Mouse (Mus musculus): ENCODE measurements at regions not wholly inside any gene's neighbourhood (a gene's known extent, or its start where the extent isn't known, plus 50 kb on each side); places are given as distances from the start of the nearest gene placed in this dataset.

DNA sequence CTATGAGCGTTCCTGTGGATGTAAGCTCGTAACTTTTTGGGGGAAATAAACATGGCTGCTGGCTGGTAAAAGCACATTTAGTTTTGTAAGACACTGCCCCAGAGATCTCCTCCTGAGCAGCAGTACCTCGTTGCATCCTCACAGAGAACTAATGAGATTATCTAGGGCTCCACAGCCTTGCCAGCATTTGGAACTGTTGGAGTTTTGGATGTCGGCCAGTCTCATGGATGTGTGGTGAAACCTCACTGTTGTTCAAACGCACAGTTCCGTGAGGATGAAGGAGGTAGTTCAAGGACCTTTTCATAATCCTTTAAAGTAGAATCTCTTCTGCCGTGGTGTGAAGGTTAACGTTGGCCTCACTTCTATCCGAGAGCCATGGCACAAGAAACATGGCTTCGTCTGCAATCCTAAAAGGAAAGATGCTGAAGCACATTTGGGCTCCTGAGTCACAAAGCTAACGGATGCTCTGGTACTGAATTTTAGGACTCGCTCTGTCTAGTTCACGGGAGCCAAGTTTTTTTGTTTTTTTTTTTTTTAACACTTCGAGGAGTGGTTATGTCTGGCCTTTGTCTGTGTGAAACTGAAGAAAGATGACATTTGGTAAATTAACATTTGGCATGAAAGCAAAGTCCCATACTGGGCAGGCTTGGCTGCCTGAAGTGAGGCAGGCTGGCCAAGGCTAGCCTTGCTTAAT, 179.1 kb upstream of the Hmga2 start:
- Histone ChIP-seq H3K4me1 (ENCODE audit: insufficient read depth, low read length) (no peaks in the 10 kb centered on the region), H3K4me3 (ENCODE audit: low read length) (no peak overlapping the region), H3K27ac (peak overlapping the region; percentile 54; the same call in 1 of the 2 replicates), H3K9ac (replicated peaks; ENCODE audit: low read length) (no peak overlapping the region), H3K4me2 (ENCODE audit: low read depth, low read length) (0 out of 2 replicates have a peak overlapping the region, but pooled peaks have one; percentile 8), H3K27me3 (ENCODE audit: insufficient read depth, low read length) (no peaks in the 10 kb centered on the region), H3K9me3 (ENCODE audit: low read length) (no peaks in the 10 kb centered on the region), H3K36me3 (ENCODE audit: insufficient read depth, low read length) (no peaks in the 10 kb centered on the region)
- TF ChIP-seq CTCF (IDR thresholded peaks at IDR 0.05; ENCODE audit: low read depth): no peak
- 47% methylated on average over 14 of the region's 14 CpGs for WGBS
- ATAC-seq (peak; percentile 67), DNase-seq (ENCODE audit: low spot score) (peak; percentile 85)

DNA sequence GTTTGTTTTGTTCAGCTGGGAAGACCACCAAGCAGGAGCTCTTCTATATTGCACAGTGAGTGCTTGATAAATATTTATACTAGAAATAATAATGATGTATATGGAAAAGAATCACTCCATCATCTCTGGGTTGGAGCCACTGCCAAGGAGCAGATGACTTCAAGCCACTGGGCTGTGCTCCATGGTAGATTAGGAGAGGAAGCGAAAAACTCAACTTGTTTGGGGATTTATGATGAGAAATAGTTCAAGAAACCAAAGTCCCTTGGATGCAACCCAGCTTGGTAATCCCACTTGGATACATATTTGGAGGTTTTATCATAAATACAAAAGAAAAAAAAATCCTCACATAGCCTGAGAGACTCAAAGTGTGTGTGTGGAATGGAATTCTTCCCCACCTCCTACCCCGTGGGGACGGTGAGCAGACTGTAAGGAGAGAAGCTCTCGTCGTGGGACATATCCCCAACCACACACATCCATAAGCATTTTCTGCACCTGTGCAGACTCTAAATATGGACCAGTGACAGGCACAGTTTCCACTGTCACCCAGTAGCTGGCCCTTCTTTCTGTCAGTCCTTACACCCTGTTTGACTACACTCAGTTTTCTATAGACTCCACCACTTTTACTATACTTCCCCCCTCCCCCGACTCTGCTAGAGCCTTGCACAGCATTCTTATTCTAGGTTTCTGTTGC, 176.4 kb upstream of the Hmga2 start:
- ATAC-seq (no peak), DNase-seq (ENCODE audit: low spot score) (no peak)
- no peak for TF ChIP-seq CTCF (IDR thresholded peaks at IDR 0.05; ENCODE audit: low read depth)
- Histone ChIP-seq H3K27me3 (ENCODE audit: insufficient read depth, low read length) (no peaks in the 10 kb centered on the region), H3K27ac (no peak overlapping the region), H3K9ac (replicated peaks; ENCODE audit: low read length) (no peak overlapping the region), H3K9me3 (ENCODE audit: low read length) (no peaks in the 10 kb centered on the region), H3K4me1 (ENCODE audit: insufficient read depth, low read length) (no peaks in the 10 kb centered on the region), H3K4me2 (ENCODE audit: low read depth, low read length) (no peak overlapping the region), H3K36me3 (ENCODE audit: insufficient read depth, low read length) (no peaks in the 10 kb centered on the region), H3K4me3 (ENCODE audit: low read length) (no peak overlapping the region)
- WGBS: 80% methylated on average over 6 of the region's 6 CpGs

DNA sequence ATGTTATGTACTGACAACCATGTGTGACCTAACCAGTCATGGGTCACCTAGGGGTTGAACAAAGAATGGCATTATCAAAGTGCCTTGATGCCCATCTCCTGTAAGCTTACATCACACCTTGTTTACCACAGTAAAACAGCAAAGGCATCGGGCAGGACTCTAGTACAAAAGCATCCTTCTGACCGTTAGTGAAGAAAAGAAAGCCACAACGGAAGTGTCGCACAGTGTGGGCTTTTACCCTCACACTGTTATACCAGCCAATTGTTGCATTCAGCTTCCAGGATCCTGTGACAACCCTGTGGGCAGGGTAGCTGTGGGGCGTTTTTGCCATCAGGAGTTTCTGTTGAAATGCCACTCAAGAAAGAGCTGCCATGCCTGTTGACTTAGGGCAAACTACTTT, 175.6 kb upstream of the Hmga2 start:
- no peak overlapping the region for H3K4me2 ChIP-seq (ENCODE audit: low read depth, low read length)
- ATAC-seq (no peak), DNase-seq (ENCODE audit: low spot score) (no peak)
- no peaks in the 10 kb centered on the region for H3K9me3 ChIP-seq (ENCODE audit: low read length)
- no peak overlapping the region for H3K4me3 ChIP-seq (ENCODE audit: low read length)
- no peak overlapping the region for H3K9ac ChIP-seq (replicated peaks; ENCODE audit: low read length)
- peaks cover 3% of the 10 kb centered on the region; the same call in 1 of the 2 replicates for H3K4me1 ChIP-seq (ENCODE audit: insufficient read depth, low read length)
- H3K27ac ChIP-seq: no peak overlapping the region
- no peak for TF ChIP-seq CTCF (IDR thresholded peaks at IDR 0.05; ENCODE audit: low read depth)
- 92% methylated on average over 5 of the region's 5 CpGs for WGBS
- no peaks in the 10 kb centered on the region for H3K27me3 ChIP-seq (ENCODE audit: insufficient read depth, low read length)
- H3K36me3 ChIP-seq (ENCODE audit: insufficient read depth, low read length): no peaks in the 10 kb centered on the region

GRCm38 (mm10) chr10:120650336-120650735, 174.1 kb upstream of the Hmga2 start:
- H3K4me2 ChIP-seq (ENCODE audit: low read depth, low read length): no peak overlapping the region
- DNase-seq (ENCODE audit: low spot score): no peak
- H3K36me3 ChIP-seq (ENCODE audit: insufficient read depth, low read length): no peaks in the 10 kb centered on the region
- 95% methylated on average over 9 of the region's 9 CpGs for WGBS
- no peak overlapping the region for H3K27ac ChIP-seq
- no peak for TF ChIP-seq CTCF (IDR thresholded peaks at IDR 0.05; ENCODE audit: low read depth)
- H3K4me3 ChIP-seq (ENCODE audit: low read length): no peak overlapping the region
- H3K9ac ChIP-seq (replicated peaks; ENCODE audit: low read length): no peak overlapping the region
- H3K4me1 ChIP-seq (ENCODE audit: insufficient read depth, low read length): peaks cover 7% of the 10 kb centered on the region; the same call in 1 of the 2 replicates
- H3K27me3 ChIP-seq (ENCODE audit: insufficient read depth, low read length): no peaks in the 10 kb centered on the region
- no peaks in the 10 kb centered on the region for H3K9me3 ChIP-seq (ENCODE audit: low read length)
- no peak for ATAC-seq

GRCm38 (mm10) chr10:120648741-120649140, 172.5 kb upstream of the Hmga2 start:
- no peak for TF ChIP-seq CTCF (IDR thresholded peaks at IDR 0.05; ENCODE audit: low read depth)
- Histone ChIP-seq H3K9ac (replicated peaks; ENCODE audit: low read length) (no peak overlapping the region), H3K27ac (no peak overlapping the region), H3K27me3 (ENCODE audit: insufficient read depth, low read length) (no peaks in the 10 kb centered on the region), H3K4me1 (ENCODE audit: insufficient read depth, low read length) (peaks cover 7% of the 10 kb centered on the region; the same call in 1 of the 2 replicates), H3K36me3 (ENCODE audit: insufficient read depth, low read length) (no peaks in the 10 kb centered on the region), H3K4me2 (ENCODE audit: low read depth, low read length) (no peak overlapping the region), H3K4me3 (ENCODE audit: low read length) (no peak overlapping the region), H3K9me3 (ENCODE audit: low read length) (no peaks in the 10 kb centered on the region)
- DNase-seq (ENCODE audit: low spot score): no peak
- WGBS: 60% methylated on average over 3 of the region's 3 CpGs
- ATAC-seq: no peak

DNA sequence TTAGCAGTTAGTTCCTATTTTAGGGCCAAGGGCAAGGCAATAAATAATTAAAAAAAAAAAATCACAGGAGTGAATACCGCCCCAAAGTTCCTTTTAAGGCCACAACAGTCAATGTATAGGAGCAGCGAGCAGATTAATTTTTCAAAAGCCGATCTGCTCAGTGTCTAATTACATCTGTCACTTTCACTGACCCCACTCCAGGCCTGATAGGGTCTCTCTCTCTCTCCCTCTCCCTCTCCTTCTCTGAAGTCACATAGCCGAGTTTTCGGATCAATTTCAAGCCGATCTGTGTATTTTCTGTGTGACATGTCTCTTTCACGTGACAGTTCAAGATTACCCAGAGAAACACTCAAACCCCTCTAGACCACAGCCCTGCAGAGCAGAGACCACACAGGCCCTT, 171.8 kb upstream of the Hmga2 start:
- H3K36me3 ChIP-seq (ENCODE audit: insufficient read depth, low read length): no peaks in the 10 kb centered on the region
- no peak for ATAC-seq
- no peak for DNase-seq (ENCODE audit: low spot score)
- no peak overlapping the region for H3K4me2 ChIP-seq (ENCODE audit: low read depth, low read length)
- TF ChIP-seq CTCF (IDR thresholded peaks at IDR 0.05; ENCODE audit: low read depth): no peak
- H3K9me3 ChIP-seq (ENCODE audit: low read length): no peaks in the 10 kb centered on the region
- H3K27ac ChIP-seq: no peak overlapping the region
- no peak overlapping the region for H3K4me3 ChIP-seq (ENCODE audit: low read length)
- WGBS: 50% methylated on average over 7 of the region's 7 CpGs
- no peaks in the 10 kb centered on the region for H3K27me3 ChIP-seq (ENCODE audit: insufficient read depth, low read length)
- H3K4me1 ChIP-seq (ENCODE audit: insufficient read depth, low read length): peaks cover 7% of the 10 kb centered on the region; the same call in 1 of the 2 replicates
- no peak overlapping the region for H3K9ac ChIP-seq (replicated peaks; ENCODE audit: low read length)

- peaks cover 7% of the 10 kb centered on the region; the same call in 1 of the 2 replicates for H3K4me1 ChIP-seq (ENCODE audit: insufficient read depth, low read length)
- peak overlapping the region; percentile 49 for H3K4me2 ChIP-seq (ENCODE audit: low read depth, low read length)
- no peaks in the 10 kb centered on the region for H3K27me3 ChIP-seq (ENCODE audit: insufficient read depth, low read length)
- H3K4me3 ChIP-seq (ENCODE audit: low read length): no peak overlapping the region
- no peaks in the 10 kb centered on the region for H3K9me3 ChIP-seq (ENCODE audit: low read length)
- no peak overlapping the region; the same call in 1 of the 2 replicates for H3K27ac ChIP-seq
- ATAC-seq (no peak), DNase-seq (ENCODE audit: low spot score) (no peak)
- 50% methylated on average over 3 of the region's 3 CpGs for WGBS
- H3K9ac ChIP-seq (replicated peaks; ENCODE audit: low read length): no peak overlapping the region
- no peak for TF ChIP-seq CTCF (IDR thresholded peaks at IDR 0.05; ENCODE audit: low read depth)
- H3K36me3 ChIP-seq (ENCODE audit: insufficient read depth, low read length): no peaks in the 10 kb centered on the region
Measured at GRCm38 (mm10) chr10:120647323-120647722, 171.1 kb upstream of the Hmga2 start.

Data from hindbrain, postnatal 0 days (tissue).